Mouse (Mus musculus): ENCODE measurements around the gene Zfand2a. TPM values are rescaled to one million over a fixed set of nuclear protein-coding genes. Genes with fewer than 3 reads are reported as not detected.

The Zfand2a gene
- total and polyA plus RNA-seq, 3 experiments: 2.7 to 22.7 (median 13.7) TPM

DNA sequence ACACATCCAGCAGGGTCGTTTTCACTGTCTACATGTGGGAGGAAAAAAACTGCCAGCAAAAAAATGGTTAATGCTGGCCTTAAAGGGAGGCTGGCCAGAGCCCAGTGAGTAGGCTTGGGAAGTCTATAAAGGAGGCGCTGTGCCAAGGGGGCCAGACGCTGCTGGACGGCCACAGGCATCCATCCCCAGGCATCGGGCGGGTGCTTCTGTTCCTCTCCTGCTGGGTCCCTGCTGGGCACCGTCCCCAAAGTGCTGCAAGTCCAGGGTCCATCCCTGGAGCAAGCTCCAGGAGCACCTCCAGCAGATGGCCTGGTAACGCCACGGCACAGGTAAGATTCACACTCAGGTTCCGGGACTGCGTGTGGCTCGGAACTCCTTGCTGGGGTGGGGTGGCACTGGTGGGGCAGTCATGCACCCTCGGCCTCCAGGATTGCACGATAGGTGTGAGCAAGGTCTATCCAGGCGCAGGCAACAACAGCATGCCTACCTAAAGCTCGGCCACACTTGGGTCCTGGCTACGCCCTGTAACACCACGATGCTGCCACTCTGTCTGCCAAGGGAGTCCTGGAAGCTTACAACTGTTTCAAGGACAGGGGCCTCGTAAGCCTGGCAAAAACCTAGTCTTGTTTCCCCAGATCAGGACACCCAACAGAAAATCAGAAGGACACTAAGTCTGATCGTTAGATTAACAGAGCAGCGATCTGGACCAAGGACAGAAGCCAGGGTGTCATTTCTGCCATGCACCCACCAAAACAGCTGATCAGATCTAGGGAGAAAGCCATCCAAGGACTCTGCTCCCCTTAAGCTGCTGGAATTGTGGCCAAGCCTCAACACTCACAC is 61.1 kb downstream of the Zfand2a start, which contains the start of gene Gper1:
Gene Gper1 (plus strand): TSS at position 126 of the 840 bp plus-strand sequence.
- Histone ChIP-seq H3K9me3 (replicated peaks) (no peaks in the 10 kb centered on the region), H3K4me3 (ENCODE audit: low read depth, low read length) (no peak within 1 kb of the TSS), H3K4me1 (ENCODE audit: insufficient read depth, low read depth, low read length) (peaks cover 5% of the 10 kb centered on the region; the same call in 1 of the 2 replicates), H3K36me3 (replicated peaks) (peaks cover 75% of the 10 kb centered on the region), H3K27me3 (ENCODE audit: insufficient read depth, low read length) (no peaks in the 10 kb centered on the region; the same call in 1 of the 2 replicates)
- TF ChIP-seq GATA2 (IDR thresholded peaks at IDR 0.05; ENCODE audit: borderline replicate concordance, low read depth, low read length): no peak
- no peak for TF ChIP-seq GATA1 (IDR thresholded peaks at IDR 0.05; ENCODE audit: borderline replicate concordance, low read length)
- no peak for TF ChIP-seq POLR2AphosphoS5 (IDR thresholded peaks at IDR 0.05; ENCODE audit: insufficient replicate concordance, low read depth, low read length)
- TF ChIP-seq TAL1 (conservative IDR thresholded peaks at IDR 0.05; ENCODE audit: low read depth, low read length): no peak
- TF ChIP-seq CTCF (IDR thresholded peaks at IDR 0.05; ENCODE audit: low read depth, low read length): no peak
- ATAC-seq (ENCODE audit: extremely low read depth, insufficient number of reproducible peaks, low FRiP score, poor library complexity, severe bottlenecking) (no peak), DNase-seq (ENCODE audit: low spot score) (no peak)

Other genes starting within 250 kb of the Zfand2a start
- 37.3 and 45.3 TPM in 2 replicates for gene Get4, start 232.2 kb downstream of the Zfand2a start, total RNA-seq (2014; fragmentation: Nextera tagmentation)
- 22.3 and 23.9 TPM in 2 replicates for gene Get4, start 232.2 kb downstream of the Zfand2a start, total RNA-seq (2017)
- 68.0 and 71.2 TPM in 2 replicates for gene Get4, start 232.2 kb downstream of the Zfand2a start, polyA plus RNA-seq (2012)
- gene Adap1, start 158.9 kb downstream of the Zfand2a start, total RNA-seq (2014; fragmentation: Nextera tagmentation): 1.2 and 2.3 TPM in 2 replicates
- gene Adap1, start 158.9 kb downstream of the Zfand2a start, total RNA-seq (2017): 1.3 and 1.4 TPM in 2 replicates
- gene Adap1, start 158.9 kb downstream of the Zfand2a start, polyA plus RNA-seq (2012): 1.7 and 1.8 TPM in 2 replicates
- gene Cox19, start 133.1 kb downstream of the Zfand2a start, total RNA-seq (2014; fragmentation: Nextera tagmentation): 4.8 and 10.0 TPM in 2 replicates
- 40.8 and 41.0 TPM in 2 replicates for gene Cox19, start 133.1 kb downstream of the Zfand2a start, total RNA-seq (2017)
- 35.7 and 37.7 TPM in 2 replicates for gene Cox19, start 133.1 kb downstream of the Zfand2a start, polyA plus RNA-seq (2012)
- gene Cyp2w1, start 131.9 kb downstream of the Zfand2a start, total RNA-seq (2014; fragmentation: Nextera tagmentation): not detected in 2 replicates
- gene Cyp2w1, start 131.9 kb downstream of the Zfand2a start, total RNA-seq (2017): not detected in 2 replicates
- not detected in 2 replicates for gene Cyp2w1, start 131.9 kb downstream of the Zfand2a start, polyA plus RNA-seq (2012)
- 34.2 and 36.5 TPM in 2 replicates for gene Gpr146, start 106.9 kb downstream of the Zfand2a start, total RNA-seq (2014; fragmentation: Nextera tagmentation)
- 26.8 and 27.4 TPM in 2 replicates for gene Gpr146, start 106.9 kb downstream of the Zfand2a start, total RNA-seq (2017)
- gene Gpr146, start 106.9 kb downstream of the Zfand2a start, polyA plus RNA-seq (2012): 18.1 and 21.3 TPM in 2 replicates
- 0.83 TPM in 1 of 2 replicates, not detected in the other for gene C130050O18Rik, start 79.3 kb downstream of the Zfand2a start, total RNA-seq (2014; fragmentation: Nextera tagmentation)
- gene C130050O18Rik, start 79.3 kb downstream of the Zfand2a start, total RNA-seq (2017): 0.06 and 0.33 TPM in 2 replicates
- gene C130050O18Rik, start 79.3 kb downstream of the Zfand2a start, polyA plus RNA-seq (2012): 0.03 and 0.07 TPM in 2 replicates
- gene Gper1, start 61.4 kb downstream of the Zfand2a start, total RNA-seq (2014; fragmentation: Nextera tagmentation): not detected in 2 replicates
- not detected in 2 replicates for gene Gper1, start 61.4 kb downstream of the Zfand2a start, total RNA-seq (2017)
- gene Gper1, start 61.4 kb downstream of the Zfand2a start, polyA plus RNA-seq (2012): not detected in 2 replicates
- gene 3110082I17Rik, start 24.0 kb downstream of the Zfand2a start, total RNA-seq (2014; fragmentation: Nextera tagmentation): 12.7 and 16.4 TPM in 2 replicates
- 18.8 and 20.5 TPM in 2 replicates for gene 3110082I17Rik, start 24.0 kb downstream of the Zfand2a start, total RNA-seq (2017)
- gene 3110082I17Rik, start 24.0 kb downstream of the Zfand2a start, polyA plus RNA-seq (2012): 48.6 and 62.6 TPM in 2 replicates
- not detected in 2 replicates for gene Uncx, start 58.9 kb upstream of the Zfand2a start, total RNA-seq (2014; fragmentation: Nextera tagmentation)
- gene Uncx, start 58.9 kb upstream of the Zfand2a start, total RNA-seq (2017): not detected in 2 replicates
- gene Uncx, start 58.9 kb upstream of the Zfand2a start, polyA plus RNA-seq (2012): not detected in 2 replicates